Mouse (Mus musculus): ENCODE results near the gene Olfr10. TPM values are rescaled to one million over a fixed set of nuclear protein-coding genes. Genes with fewer than 3 reads are reported as not detected.
A peak's percentile ranks its signal among the peaks of the same experiment; 100 is the strongest.
"Not testable (repeated sequence)": the region's sequence is repeated elsewhere in the genome, so short reads cannot be mapped to it uniquely, and the experiment has no call there.

The Olfr10 gene
- polyA plus RNA-seq, 1 experiment, result not detected

DNA sequence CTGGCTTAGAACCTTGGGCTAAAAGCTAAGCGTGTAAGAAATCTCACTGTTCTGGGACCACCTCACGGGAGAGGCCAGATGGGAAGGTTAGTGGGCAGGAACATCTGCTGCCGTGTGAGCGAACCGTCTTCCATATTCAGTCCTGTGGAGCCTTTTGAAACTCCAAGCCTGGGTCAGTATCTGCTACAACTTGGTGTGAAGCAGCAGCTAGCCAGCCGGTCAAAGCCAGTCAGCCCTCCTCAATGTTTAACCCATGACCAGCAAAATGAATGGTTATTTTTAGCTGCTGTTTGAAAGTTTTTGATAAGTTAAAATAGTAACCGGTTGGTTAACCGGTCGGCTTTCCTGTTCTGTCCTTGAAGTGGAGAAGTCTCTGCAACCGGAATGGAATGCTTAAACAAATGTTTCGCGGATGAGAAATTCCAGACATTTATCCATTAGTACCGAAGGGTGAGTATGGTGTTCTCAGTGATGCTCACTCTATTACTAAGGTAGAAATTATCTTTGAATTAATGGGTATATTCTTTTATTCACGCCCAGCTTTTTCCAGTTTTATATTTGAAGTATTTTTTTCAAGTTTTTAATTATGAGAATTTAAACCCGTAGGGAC lies 36.5 kb upstream of the Olfr10 start:
- DNase-seq (ENCODE audit: low read depth), result no peak
- TF ChIP-seq POLR2A (IDR thresholded peaks at IDR 0.05; ENCODE audit: borderline replicate concordance, extremely low read depth, insufficient read depth, insufficient read length, poor library complexity, severe bottlenecking) (no peak), CTCF (IDR thresholded peaks at IDR 0.05; ENCODE audit: borderline replicate concordance, extremely low read depth, insufficient read depth, insufficient read length) (no peak)

DNA sequence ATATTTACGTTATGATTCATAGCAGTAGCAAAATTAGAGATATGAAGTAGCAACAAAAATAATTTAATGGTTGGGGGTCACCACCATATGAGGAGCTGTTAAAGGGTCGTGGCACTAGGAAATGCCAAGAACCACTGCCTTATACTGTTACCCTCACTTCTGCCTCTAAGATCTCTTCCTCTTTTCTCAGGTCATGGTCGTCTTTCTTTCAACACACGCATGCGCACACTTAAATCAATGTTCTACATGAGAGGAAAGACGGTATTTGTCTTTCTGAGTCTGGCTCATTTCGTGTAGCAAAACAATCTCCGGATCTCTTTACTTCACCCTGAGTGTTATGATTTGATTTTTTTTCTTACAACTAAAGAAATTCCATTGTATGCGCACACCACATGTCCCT lies 34.8 kb upstream of the Olfr10 start:
- TF ChIP-seq POLR2A (IDR thresholded peaks at IDR 0.05; ENCODE audit: borderline replicate concordance, extremely low read depth, insufficient read depth, insufficient read length, poor library complexity, severe bottlenecking), result no peak
- TF ChIP-seq CTCF (IDR thresholded peaks at IDR 0.05; ENCODE audit: borderline replicate concordance, extremely low read depth, insufficient read depth, insufficient read length), result no peak
- no peak for DNase-seq (ENCODE audit: low read depth)

DNA sequence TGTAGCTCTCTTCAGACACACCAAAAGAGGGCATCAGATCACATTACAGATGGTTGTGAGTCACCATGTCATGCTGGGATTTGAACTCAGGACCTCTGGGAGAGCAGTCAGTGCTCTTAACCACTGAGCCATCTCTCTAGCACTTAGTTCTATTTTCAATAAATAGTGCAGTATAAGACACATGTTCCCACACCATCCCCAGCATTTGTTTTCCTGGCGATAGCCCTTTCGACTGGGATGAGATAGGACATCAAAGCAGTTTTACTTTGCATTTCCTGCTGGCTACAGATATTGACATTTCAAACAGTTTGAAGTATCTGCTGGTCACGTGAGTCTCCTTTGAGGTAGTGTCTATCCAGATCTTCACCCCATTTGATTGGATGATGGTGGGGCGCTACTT lies 34.2 kb upstream of the Olfr10 start:
- DNase-seq (ENCODE audit: low read depth), result no peak
- TF ChIP-seq CTCF (IDR thresholded peaks at IDR 0.05; ENCODE audit: borderline replicate concordance, extremely low read depth, insufficient read depth, insufficient read length), result no peak
- no peak for TF ChIP-seq POLR2A (IDR thresholded peaks at IDR 0.05; ENCODE audit: borderline replicate concordance, extremely low read depth, insufficient read depth, insufficient read length, poor library complexity, severe bottlenecking)

DNA sequence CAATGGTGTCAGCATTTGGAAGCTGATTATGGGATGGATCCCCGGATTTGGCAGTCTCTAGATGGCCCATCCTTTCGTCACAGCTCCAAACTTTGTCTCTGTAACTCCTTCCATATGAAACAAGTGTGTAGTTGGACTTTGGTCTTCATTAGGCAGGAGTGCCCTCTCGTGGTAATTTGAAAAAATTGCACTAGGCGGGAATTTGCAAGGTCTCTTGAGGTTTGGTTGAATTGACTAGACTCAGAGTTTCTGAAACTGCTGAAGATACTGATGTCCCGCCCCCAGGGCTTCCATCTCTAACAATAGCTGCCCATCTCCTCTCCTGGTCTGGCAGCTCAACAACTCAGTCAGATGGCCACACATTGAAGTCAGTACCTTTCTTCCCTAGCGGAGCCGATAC lies 33.2 kb upstream of the Olfr10 start:
- no peak for TF ChIP-seq POLR2A (IDR thresholded peaks at IDR 0.05; ENCODE audit: borderline replicate concordance, extremely low read depth, insufficient read depth, insufficient read length, poor library complexity, severe bottlenecking)
- TF ChIP-seq CTCF (IDR thresholded peaks at IDR 0.05; ENCODE audit: borderline replicate concordance, extremely low read depth, insufficient read depth, insufficient read length), result peak; percentile 63; the same call in 1 of the 2 replicates
- DNase-seq (ENCODE audit: low read depth), result peak; percentile 84

DNA sequence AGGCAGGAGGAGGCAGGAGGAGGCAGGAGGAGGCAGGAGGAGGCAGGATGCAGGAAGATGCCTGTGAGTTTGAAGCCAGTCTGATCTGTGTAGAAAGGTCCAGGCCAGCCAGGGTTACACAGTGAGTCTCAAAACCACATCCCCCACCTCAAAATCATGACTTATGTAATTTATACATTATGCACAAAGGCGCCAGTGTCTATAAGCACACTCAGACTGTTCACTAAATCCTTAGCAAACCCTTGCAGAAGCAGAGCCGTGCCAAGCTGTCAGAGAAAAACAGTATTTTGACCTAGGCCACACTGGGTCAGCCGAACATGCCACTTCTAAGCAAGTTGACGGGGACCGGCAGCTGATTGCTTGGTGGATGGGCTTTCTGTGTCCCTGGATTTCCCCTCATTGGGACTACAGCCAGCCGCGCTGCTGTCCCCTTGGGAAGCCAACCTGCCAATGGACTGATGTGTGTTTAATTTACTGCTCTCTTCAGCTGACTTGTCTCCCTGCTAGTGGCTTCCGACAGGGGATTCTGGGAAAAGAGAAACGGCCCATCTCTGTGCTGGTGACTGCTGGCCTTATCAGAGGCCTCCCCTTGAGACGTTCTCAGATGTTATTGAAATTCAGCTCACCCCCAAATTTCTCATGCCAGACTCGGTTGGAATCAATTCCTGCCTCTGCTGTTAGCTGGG lies 30.6 kb upstream of the Olfr10 start:
- no peak for TF ChIP-seq POLR2A (IDR thresholded peaks at IDR 0.05; ENCODE audit: borderline replicate concordance, extremely low read depth, insufficient read depth, insufficient read length, poor library complexity, severe bottlenecking)
- no peak for TF ChIP-seq CTCF (IDR thresholded peaks at IDR 0.05; ENCODE audit: borderline replicate concordance, extremely low read depth, insufficient read depth, insufficient read length)
- DNase-seq (ENCODE audit: low read depth), result peak; percentile 53

DNA sequence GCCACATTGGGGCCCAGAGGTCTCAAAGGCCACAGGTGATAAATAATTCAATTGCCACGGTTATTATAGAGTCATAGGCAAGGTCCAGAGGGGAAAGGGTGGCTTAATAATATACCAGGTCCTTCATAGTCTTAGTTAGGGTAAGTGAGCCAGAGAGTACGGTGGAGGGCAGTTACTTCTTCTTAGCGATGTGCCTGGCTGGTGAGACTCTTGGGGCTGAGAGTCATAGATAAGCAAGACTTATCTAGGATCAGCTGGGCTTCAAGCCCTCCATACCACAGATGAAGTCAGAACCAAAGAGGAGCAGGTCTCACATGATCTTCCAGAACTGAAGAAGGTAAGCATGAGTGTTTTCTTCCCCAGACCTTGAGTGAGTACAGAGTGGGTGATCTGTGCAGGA lies 26.3 kb upstream of the Olfr10 start, which contains the start of gene Olfr1393:
Gene Olfr1393, plus strand, starts transcription at position 83 of the 400 bp plus-strand sequence.
- no peak for TF ChIP-seq CTCF (IDR thresholded peaks at IDR 0.05; ENCODE audit: borderline replicate concordance, extremely low read depth, insufficient read depth, insufficient read length)
- no peak for TF ChIP-seq POLR2A (IDR thresholded peaks at IDR 0.05; ENCODE audit: borderline replicate concordance, extremely low read depth, insufficient read depth, insufficient read length, poor library complexity, severe bottlenecking)
- no peak for DNase-seq (ENCODE audit: low read depth)

DNA sequence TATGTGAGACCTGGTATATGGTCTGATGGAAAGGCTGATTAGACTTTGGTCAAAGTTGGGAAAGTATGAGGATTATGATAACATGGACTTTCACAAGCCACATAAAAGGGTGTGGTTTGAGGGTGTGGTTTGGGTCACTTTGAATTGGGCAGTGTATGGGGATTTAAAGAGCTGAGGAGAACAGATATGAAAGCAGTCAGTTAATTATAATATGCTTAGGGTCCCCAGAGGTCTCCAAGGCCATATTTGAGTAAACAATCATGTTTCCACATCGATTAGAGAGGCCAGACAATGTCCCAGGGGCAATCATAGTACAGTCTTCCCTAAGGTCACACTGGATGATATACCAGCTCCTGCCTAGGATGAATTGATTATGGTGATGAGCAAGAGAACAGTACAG lies 19.6 kb upstream of the Olfr10 start, which contains the start of gene Olfr1392:
Gene Olfr1392, plus strand, starts transcription at position 301 of the 400 bp plus-strand sequence.
- not testable (repeated sequence) for DNase-seq (ENCODE audit: low read depth)

DNA sequence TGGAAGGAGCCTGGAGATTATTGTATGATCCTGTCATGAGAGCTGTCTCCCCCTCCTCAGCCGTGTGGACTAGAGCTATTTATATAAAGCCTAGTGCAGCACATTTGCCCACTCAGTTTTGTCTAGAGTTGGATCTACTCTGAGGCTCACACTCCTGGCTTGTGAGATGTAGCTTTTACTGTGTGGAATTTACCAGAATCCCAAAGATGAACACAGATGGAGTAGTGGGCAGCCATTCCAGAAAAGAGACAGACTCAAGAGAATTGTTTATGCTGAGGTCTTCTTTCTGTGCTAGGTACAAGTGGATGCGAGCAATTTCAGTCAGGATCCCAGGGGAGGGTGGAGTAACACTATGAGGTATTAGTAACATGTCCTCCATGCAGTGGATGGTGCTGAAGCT lies 17.3 kb upstream of the Olfr10 start:
- TF ChIP-seq CTCF (IDR thresholded peaks at IDR 0.05; ENCODE audit: borderline replicate concordance, extremely low read depth, insufficient read depth, insufficient read length), result no peak
- no peak for TF ChIP-seq POLR2A (IDR thresholded peaks at IDR 0.05; ENCODE audit: borderline replicate concordance, extremely low read depth, insufficient read depth, insufficient read length, poor library complexity, severe bottlenecking)
- no peak for DNase-seq (ENCODE audit: low read depth)

DNA sequence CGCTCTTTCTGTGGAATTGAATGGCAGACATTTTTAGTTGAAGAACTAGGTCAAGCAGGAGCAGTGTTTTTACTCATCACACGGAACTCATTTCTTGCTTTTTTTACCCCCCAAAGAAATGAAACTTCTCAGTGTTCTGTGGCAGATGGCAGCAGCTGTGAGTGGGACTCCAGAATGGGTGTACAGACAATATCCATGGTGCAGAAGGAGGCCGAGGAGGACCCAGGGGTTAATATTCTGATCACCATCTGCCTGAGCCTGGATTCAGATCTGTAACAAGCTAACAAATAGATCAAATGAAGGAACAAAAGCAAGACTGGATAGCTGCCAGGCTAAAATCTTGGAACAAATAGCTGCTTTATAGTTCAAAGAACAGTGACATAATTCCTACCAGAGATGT lies 11.8 kb upstream of the Olfr10 start:
- peak; percentile 64 for DNase-seq (ENCODE audit: low read depth)
- TF ChIP-seq POLR2A (IDR thresholded peaks at IDR 0.05; ENCODE audit: borderline replicate concordance, extremely low read depth, insufficient read depth, insufficient read length, poor library complexity, severe bottlenecking) (no peak), CTCF (IDR thresholded peaks at IDR 0.05; ENCODE audit: borderline replicate concordance, extremely low read depth, insufficient read depth, insufficient read length) (no peak)

DNA sequence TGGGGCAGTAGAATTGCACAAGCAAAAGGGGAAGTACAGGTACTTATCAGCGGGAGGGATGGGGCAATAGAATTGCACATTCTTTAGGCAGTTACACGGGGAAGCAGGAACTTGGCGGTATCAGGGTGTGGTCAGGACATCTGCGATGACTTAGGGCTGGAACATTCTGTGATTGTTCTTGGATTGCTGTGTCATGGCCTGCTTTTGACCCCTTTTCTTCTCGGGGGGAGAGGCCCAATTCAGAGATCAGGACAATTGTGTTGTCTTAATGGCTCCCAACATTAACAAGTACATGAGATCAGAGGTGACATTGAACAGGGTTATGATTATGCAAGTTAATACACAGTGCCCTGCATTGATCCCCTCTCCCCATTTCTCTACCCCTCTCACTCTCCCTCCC lies 4.0 kb downstream of the Olfr10 start:
- DNase-seq (ENCODE audit: low read depth), result not testable (repeated sequence)

DNA sequence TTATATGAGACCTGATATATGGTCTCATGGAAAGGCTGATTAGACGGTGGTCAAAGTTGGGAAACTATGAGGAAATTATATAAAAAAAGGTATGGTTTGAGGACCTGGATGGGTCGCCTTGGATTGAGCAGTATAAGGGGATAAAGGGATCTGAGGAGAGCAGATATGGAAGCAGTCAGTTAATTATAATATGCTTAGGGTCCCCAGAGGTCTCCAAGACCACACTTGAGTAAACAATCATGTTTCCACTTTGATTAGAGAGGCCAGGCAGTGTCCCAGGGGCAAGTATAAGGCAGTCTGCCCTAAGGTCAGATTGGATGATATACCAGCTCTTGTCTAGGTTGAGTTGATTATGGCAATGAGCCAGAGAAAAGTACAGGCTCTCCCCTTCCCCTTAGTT lies 17.9 kb downstream of the Olfr10 start, which contains the start of gene Olfr1391:
Gene Olfr1391, plus strand, starts transcription at position 301 of the 400 bp plus-strand sequence.
- TF ChIP-seq CTCF (IDR thresholded peaks at IDR 0.05; ENCODE audit: borderline replicate concordance, extremely low read depth, insufficient read depth, insufficient read length) (no peak), POLR2A (IDR thresholded peaks at IDR 0.05; ENCODE audit: borderline replicate concordance, extremely low read depth, insufficient read depth, insufficient read length, poor library complexity, severe bottlenecking) (no peak)
- no peak for DNase-seq (ENCODE audit: low read depth)

DNA sequence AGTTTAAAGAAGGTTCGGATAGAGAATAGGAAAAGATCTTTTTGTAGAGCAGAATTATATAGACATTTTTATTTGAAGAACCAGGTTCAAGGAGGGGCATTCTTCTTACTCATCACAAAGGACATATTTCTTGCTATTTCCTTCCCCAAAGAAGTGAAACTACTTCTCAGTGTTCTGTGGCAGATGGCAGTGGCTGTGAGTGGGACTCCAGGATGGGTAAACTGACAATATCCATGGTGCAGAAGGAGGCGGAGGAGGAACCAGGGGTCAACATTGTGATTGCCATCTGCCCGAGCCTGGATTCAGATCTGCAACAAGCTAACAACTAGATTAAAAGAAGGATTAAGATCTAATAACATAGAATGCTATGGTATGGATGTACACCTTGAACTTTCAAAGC lies 22.2 kb downstream of the Olfr10 start:
- TF ChIP-seq POLR2A (IDR thresholded peaks at IDR 0.05; ENCODE audit: borderline replicate concordance, extremely low read depth, insufficient read depth, insufficient read length, poor library complexity, severe bottlenecking) (no peak), CTCF (IDR thresholded peaks at IDR 0.05; ENCODE audit: borderline replicate concordance, extremely low read depth, insufficient read depth, insufficient read length) (no peak)
- no peak for DNase-seq (ENCODE audit: low read depth)

All from brain, embryonic 14.5 days (tissue).